Mouse (Mus musculus) layer of hippocampus, adult 2 months (tissue): ENCODE data around the gene Naa50. TPM values are rescaled to one million over a fixed set of nuclear protein-coding genes. Genes with fewer than 3 reads are reported as not detected.

Source experiments
- DNase-seq, 2 experiments: peaks; one replicate each; pipeline ENCODE4 v3.0.0; 2022; ENCODE audit warnings: low spot score in 2 of 2
- H3K27ac ChIP-seq: fragments of 200-600 bp; 2 replicates; pipeline ENCODE4 v1.8.1; 2022
- H3K4me3 ChIP-seq: fragments of 200-600 bp; 2 replicates; pipeline ENCODE4 v1.8.1; 2022; ENCODE audit warnings: mild to moderate bottlenecking
- CTCF ChIP-seq: fragments of 200-600 bp; conservative IDR thresholded peaks from 2 replicates; pipeline ENCODE4 v1.8.1; 2022; ENCODE audit warnings: antibody characterized with exemption, mild to moderate bottlenecking, moderate library complexity
- total RNA-seq, 2 experiments: library from RNA; stranded (reverse); gene quantifications; 2 replicates each; pipeline ENCODE4 v1.2.3; 2021

The Naa50 gene
- total RNA-seq, 2 experiments from 2014 or later: 59.2 to 61.1 TPM

GRCm38 (mm10) chr16:44123786-44124185, 15.8 kb upstream of the Naa50 start:
- no peak overlapping the region for H3K4me3 ChIP-seq
- DNase-seq: peak in 1 of 2 experiments; percentile 46
- no peak for TF ChIP-seq CTCF
- H3K27ac ChIP-seq: peak overlapping the region; percentile 95

DNA sequence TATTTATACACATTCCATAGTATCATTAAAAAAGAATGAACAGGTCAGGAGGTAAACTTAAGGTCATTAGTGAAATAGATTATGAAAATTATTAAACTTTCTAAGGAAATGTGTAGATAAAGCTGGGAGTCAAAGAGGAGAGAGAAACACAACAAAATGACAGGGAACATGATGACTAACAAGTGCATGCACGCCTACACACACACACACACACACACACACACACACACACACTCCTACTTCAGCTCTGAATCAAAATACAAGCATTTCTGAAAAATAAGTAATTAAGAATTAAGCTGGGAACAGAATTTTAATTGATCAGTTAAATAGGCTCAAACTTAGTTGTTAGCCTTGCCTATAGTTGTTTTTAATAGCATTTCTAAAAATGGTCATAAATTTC, 14.9 kb upstream of the Naa50 start:
- no peak for TF ChIP-seq CTCF
- Histone ChIP-seq H3K27ac (peak overlapping the region; percentile 95), H3K4me3 (no peak overlapping the region)
- DNase-seq: peak in 1 of 2 experiments; percentile 21

GRCm38 (mm10) chr16:44125436-44125835, 14.2 kb upstream of the Naa50 start:
- DNase-seq: no peak
- Histone ChIP-seq H3K4me3 (no peak overlapping the region), H3K27ac (peak overlapping the region; percentile 95)
- no peak for TF ChIP-seq CTCF

GRCm38 (mm10) chr16:44126437-44126836, 13.2 kb upstream of the Naa50 start:
- DNase-seq: no peak
- no peak for TF ChIP-seq CTCF
- Histone ChIP-seq H3K4me3 (no peak overlapping the region), H3K27ac (peak overlapping the region; percentile 95)

- TF ChIP-seq CTCF: no peak
- Histone ChIP-seq H3K27ac (peak overlapping the region; percentile 21; the same call in 1 of the 2 replicates), H3K4me3 (no peak overlapping the region)
- no peak for DNase-seq
Measured at GRCm38 (mm10) chr16:44132300-44132699, 7.3 kb upstream of the Naa50 start.

GRCm38 (mm10) chr16:44133187-44133586, 6.4 kb upstream of the Naa50 start:
- Histone ChIP-seq H3K4me3 (no peak overlapping the region), H3K27ac (no peak overlapping the region)
- no peak for TF ChIP-seq CTCF
- DNase-seq: no peak

DNA sequence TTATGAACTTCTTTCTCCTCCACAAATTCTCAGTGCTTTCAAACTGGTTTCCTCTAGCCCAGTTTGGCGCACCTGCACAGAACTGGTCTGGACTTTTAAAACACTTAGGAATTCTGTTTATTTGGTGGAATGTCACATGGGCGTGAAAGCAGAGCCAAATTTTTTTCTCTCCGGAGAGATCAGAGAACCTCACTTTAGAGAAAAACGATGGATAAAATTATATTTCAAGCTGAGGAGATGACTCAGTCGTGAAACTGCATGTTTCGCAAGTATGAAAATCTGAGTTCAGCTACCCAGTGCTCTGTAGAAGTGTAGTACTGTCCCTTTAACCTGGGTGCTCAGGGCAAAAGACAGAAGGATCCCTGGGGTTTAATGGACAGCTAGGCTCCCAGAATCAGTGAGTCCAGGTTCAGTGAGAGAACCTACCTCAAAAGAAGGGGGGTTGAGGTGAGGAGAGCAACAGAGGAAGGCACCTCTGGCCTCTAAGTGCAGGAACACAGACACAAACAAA, 3.1 kb upstream of the Naa50 start:
- peak overlapping the region; percentile 87 for H3K4me3 ChIP-seq
- peak overlapping the region; percentile 46 for H3K27ac ChIP-seq
- no peak for DNase-seq

GRCm38 (mm10) chr16:44138377-44138978, 1.2 kb upstream of the Naa50 start:
- H3K27ac ChIP-seq: peak overlapping the region; percentile 100
- DNase-seq: peak in 1 of 2 experiments; percentile 30
- TF ChIP-seq CTCF: no peak
- H3K4me3 ChIP-seq: peak overlapping the region; percentile 87

More for the DNA sequence above, 3.1 kb upstream of the Naa50 start:
- no peak for TF ChIP-seq CTCF

- H3K4me3 ChIP-seq: peak overlapping the region; percentile 87
- peak overlapping the region; percentile 100 for H3K27ac ChIP-seq
- peak; percentile 85 to 94 for DNase-seq
- no peak for TF ChIP-seq CTCF
Measured at GRCm38 (mm10) chr16:44138979-44139535, 573 bp upstream of the Naa50 start.

DNA sequence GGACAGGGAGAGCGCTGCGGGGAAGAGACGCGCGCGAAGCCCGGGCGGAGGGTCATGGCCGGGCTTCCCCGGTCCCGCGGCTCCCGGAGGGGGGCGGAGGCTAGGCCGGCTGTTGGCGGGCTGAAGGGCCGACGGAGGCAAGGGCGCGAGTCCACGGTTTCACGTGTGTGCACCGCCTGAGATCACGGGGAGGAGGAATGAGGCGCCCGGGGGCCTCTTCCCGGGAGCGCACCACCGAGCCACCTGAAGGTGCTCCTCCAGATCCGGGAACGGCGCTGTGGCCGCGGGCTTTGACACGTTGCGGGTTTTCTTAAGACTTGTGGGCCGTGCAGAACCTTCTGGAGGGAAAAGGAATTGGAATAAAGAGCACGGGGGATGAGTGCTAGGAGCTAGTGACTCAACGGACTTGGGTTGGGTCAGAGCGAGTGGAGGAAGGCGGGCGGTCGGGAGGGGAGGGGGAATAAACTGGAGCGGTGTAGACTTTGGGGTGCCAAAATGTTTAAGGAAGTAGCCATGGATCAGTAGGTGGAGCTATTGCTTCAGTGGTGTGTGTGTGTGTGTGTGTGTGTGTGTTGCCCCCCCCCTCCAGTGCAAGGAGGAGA, 657 bp downstream of the Naa50 start:
- peak overlapping the region; percentile 100 for H3K27ac ChIP-seq
- DNase-seq: peak; percentile 43 to 73
- peak; percentile 31; the same call in 1 of the 2 replicates for TF ChIP-seq CTCF
- peak overlapping the region; percentile 87 for H3K4me3 ChIP-seq

- no peak for DNase-seq
- TF ChIP-seq CTCF: peak; percentile 30
- peak overlapping the region; percentile 87 for H3K4me3 ChIP-seq
- no peak overlapping the region; the same call in 1 of the 2 replicates for H3K27ac ChIP-seq
Measured at GRCm38 (mm10) chr16:44141483-44141882, 1.9 kb downstream of the Naa50 start.

DNA sequence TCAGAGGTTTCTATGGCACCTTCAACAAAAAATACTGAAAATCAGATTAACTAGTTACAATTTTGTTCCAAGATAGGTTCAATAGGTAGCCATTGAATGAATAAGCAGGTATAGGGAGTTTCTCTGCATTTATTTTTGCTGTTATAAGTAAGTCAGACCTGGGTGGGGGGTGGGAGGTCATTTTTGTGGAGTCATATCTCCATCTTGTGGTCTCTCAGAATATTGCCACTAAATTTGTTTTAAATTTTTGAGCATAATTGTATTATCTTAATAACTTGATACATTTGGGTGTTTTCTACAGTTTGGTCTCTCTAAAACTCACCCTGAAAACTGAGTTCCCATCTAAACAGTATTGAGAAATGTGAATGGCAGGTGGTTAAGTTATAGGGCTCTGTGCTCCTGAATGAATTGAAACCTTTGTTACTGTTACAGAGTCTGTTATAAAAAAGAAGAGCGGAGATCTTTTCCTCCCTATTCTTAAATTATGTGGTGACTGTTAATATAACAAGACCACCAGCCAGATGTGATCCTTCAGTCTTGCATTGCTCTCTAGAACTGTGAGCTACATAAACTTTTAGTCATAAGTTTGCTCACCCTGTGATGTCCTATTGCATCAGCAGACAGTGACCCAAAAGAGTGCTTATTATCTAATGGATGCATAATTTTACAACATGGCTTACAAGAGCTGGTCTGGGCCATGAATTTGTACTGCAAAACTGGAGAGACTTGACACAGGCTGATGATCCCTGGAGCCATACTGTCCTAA, 9.6 kb downstream of the Naa50 start:
- DNase-seq: no peak
- no peak overlapping the region for H3K27ac ChIP-seq
- peak; percentile 79 for TF ChIP-seq CTCF

GRCm38 (mm10) chr16:44154497-44155057, 14.9 kb downstream of the Naa50 start:
- Histone ChIP-seq H3K4me3 (no peak overlapping the region), H3K27ac (no peak overlapping the region)
- peak; percentile 54 for TF ChIP-seq CTCF
- no peak for DNase-seq

More for the DNA sequence above, 9.6 kb downstream of the Naa50 start:
- H3K4me3 ChIP-seq: no peak overlapping the region
